Mouse (Mus musculus) stomach, postnatal 0 days (tissue): ENCODE measurements around the gene Dlgap1. TPM values are rescaled to one million over a fixed set of nuclear protein-coding genes. Genes with fewer than 3 reads are reported as not detected.

ENCODE experiments used
- ATAC-seq: fragments of 200-750 bp; cut with Nextera tagmentation; 2 replicates; pipeline ENCODE4 v1.8.0; 2017; ENCODE audit not compliant: low FRiP score, low TSS enrichment
- DNase-seq: peaks from one replicate; pipeline ENCODE4 v3.0.0-alpha.2; 2016; ENCODE audit warnings: low spot score
- H3K27ac ChIP-seq: fragments of 300-500 bp; sonication (generic); replicated peaks from 2 replicates; pipeline ENCODE4 v1.5.1; 2014; ENCODE audit warnings: mild to moderate bottlenecking, control low read depth
- H3K27me3 ChIP-seq: fragments of 300-500 bp; sonication (generic); 2 replicates; pipeline ENCODE4 v1.6.1; 2014; ENCODE audit warnings: low read length; ENCODE audit not compliant: control insufficient read depth, insufficient read depth
- H3K36me3 ChIP-seq: fragments of 300-500 bp; sonication (generic); 2 replicates; pipeline ENCODE4 v1.6.1; 2014; ENCODE audit warnings: low read length, mixed read lengths; ENCODE audit not compliant: control insufficient read depth, insufficient read depth
- H3K4me1 ChIP-seq: fragments of 300-500 bp; sonication (generic); replicated peaks from 2 replicates; pipeline ENCODE4 v1.6.1; 2014; ENCODE audit warnings: antibody characterized with exemption; ENCODE audit not compliant: control insufficient read depth, insufficient read depth
- H3K4me2 ChIP-seq: fragments of 300-500 bp; sonication (generic); replicated peaks from 2 replicates; pipeline ENCODE4 v1.6.1; 2014; ENCODE audit warnings: low read depth, mild to moderate bottlenecking, control low read depth, moderate library complexity
- H3K4me3 ChIP-seq: fragments of 300-500 bp; sonication (generic); 2 replicates; pipeline ENCODE4 v1.5.1; 2014; ENCODE audit warnings: low read depth, low read length, control low read depth
- H3K9ac ChIP-seq: fragments of 300-500 bp; sonication (generic); 2 replicates; pipeline ENCODE4 v1.6.1; 2014; ENCODE audit warnings: mild to moderate bottlenecking, low read length, control low read depth, mixed read lengths
- H3K9me3 ChIP-seq: fragments of 300-500 bp; sonication (generic); 2 replicates; pipeline ENCODE4 v1.6.1; 2016; ENCODE audit warnings: low read length; ENCODE audit not compliant: control insufficient read depth
- CTCF ChIP-seq: IDR thresholded peaks from 2 replicates; pipeline ENCODE4 v1.5.1; 2016; ENCODE audit warnings: antibody characterized with exemption, low read depth, mild to moderate bottlenecking, moderate library complexity
- EP300 ChIP-seq: optimal IDR thresholded peaks from 2 replicates; pipeline ENCODE3; 2016; ENCODE audit warnings: antibody characterized with exemption
- WGBS: fragments of 180-500 bp; shearing (Covaris S2); extraction: QIAGEN DNeasy Blood & Tissue Kit; methylation state at CpG from one replicate; pipeline ENCODE4 v1.1.7; 2014; 5-methylcytosine and 5-hydroxymethylcytosine counted together
- polyA plus RNA-seq: library from polyadenylated mRNA; unstranded; fragments of >200 nt; fragmentation: Nextera tagmentation; extraction: Ambion mirVana; gene quantifications from 2 replicates; pipeline ENCODE4 v1.2.1, GENCODE M21; 2015

Dlgap1 gene
- polyA plus RNA-seq, 1 experiment from 2014 or later = 1.6 TPM

GRCm38 (mm10) chr17:70272125-70272524 is 303.3 kb downstream of the Dlgap1 start:
- H3K36me3 ChIP-seq = no peaks in the 10 kb centered on the region
- H3K9ac ChIP-seq = no peak overlapping the region
- no peak for TF ChIP-seq EP300
- ATAC-seq (no peak), DNase-seq (no peak)
- no peak overlapping the region for H3K4me2 ChIP-seq
- WGBS = 68% methylated on average over 2 of the region's 2 CpGs
- H3K9me3 ChIP-seq = no peaks in the 10 kb centered on the region
- H3K27ac ChIP-seq = no peak overlapping the region
- H3K4me1 ChIP-seq = no peaks in the 10 kb centered on the region
- H3K27me3 ChIP-seq = no peaks in the 10 kb centered on the region
- no peak overlapping the region for H3K4me3 ChIP-seq

- 94% methylated on average over 2 of the region's 2 CpGs for WGBS
- no peaks in the 10 kb centered on the region for H3K9me3 ChIP-seq
- H3K27me3 ChIP-seq = no peaks in the 10 kb centered on the region
- H3K4me3 ChIP-seq = no peak overlapping the region
- TF ChIP-seq EP300 (no peak), CTCF (no peak)
- ATAC-seq (no peak), DNase-seq (no peak)
- no peaks in the 10 kb centered on the region for H3K36me3 ChIP-seq
- no peak overlapping the region for H3K9ac ChIP-seq
- H3K27ac ChIP-seq = no peak overlapping the region
- H3K4me1 ChIP-seq = no peaks in the 10 kb centered on the region
- no peak overlapping the region for H3K4me2 ChIP-seq
Observed at GRCm38 (mm10) chr17:70287708-70288107, 318.8 kb downstream of the Dlgap1 start.

GRCm38 (mm10) chr17:70294106-70294505 is 325.2 kb downstream of the Dlgap1 start:
- 74% methylated on average over 7 of the region's 7 CpGs for WGBS
- Histone ChIP-seq H3K27ac (no peak overlapping the region), H3K9me3 (no peaks in the 10 kb centered on the region), H3K4me3 (no peak overlapping the region), H3K27me3 (no peaks in the 10 kb centered on the region), H3K9ac (no peak overlapping the region), H3K36me3 (no peaks in the 10 kb centered on the region), H3K4me2 (no peak overlapping the region), H3K4me1 (no peaks in the 10 kb centered on the region)
- ATAC-seq (no peak), DNase-seq (no peak)
- no peak for TF ChIP-seq CTCF
- TF ChIP-seq EP300 = no peak

GRCm38 (mm10) chr17:70301941-70302478 is 333.1 kb downstream of the Dlgap1 start:
- Histone ChIP-seq H3K36me3 (no peaks in the 10 kb centered on the region), H3K4me3 (no peak overlapping the region), H3K4me2 (no peak overlapping the region), H3K9ac (no peak overlapping the region), H3K9me3 (no peaks in the 10 kb centered on the region), H3K27ac (no peak overlapping the region), H3K27me3 (no peaks in the 10 kb centered on the region), H3K4me1 (no peaks in the 10 kb centered on the region)
- DNase-seq (no peak), ATAC-seq (no peak)
- 60% methylated on average over 9 of the region's 9 CpGs for WGBS
- TF ChIP-seq CTCF = no peak
- TF ChIP-seq EP300 = no peak

- ATAC-seq (no peak), DNase-seq (no peak)
- Histone ChIP-seq H3K27me3 (no peaks in the 10 kb centered on the region), H3K4me1 (no peaks in the 10 kb centered on the region), H3K4me2 (no peak overlapping the region), H3K9ac (no peak overlapping the region), H3K9me3 (no peaks in the 10 kb centered on the region), H3K36me3 (no peaks in the 10 kb centered on the region), H3K27ac (no peak overlapping the region), H3K4me3 (no peak overlapping the region)
- 76% methylated on average over 2 of the region's 2 CpGs for WGBS
- TF ChIP-seq CTCF = no peak
- TF ChIP-seq EP300 = no peak
Observed at GRCm38 (mm10) chr17:70302656-70303055, 333.8 kb downstream of the Dlgap1 start.

- TF ChIP-seq EP300 = no peak
- no peak for TF ChIP-seq CTCF
- no peaks in the 10 kb centered on the region for H3K36me3 ChIP-seq
Observed at GRCm38 (mm10) chr17:70305021-70305420, 336.1 kb downstream of the Dlgap1 start.

More at GRCm38 (mm10) chr17:70305021-70305420, 336.1 kb downstream of the Dlgap1 start:
- Histone ChIP-seq H3K27ac (no peak overlapping the region), H3K9me3 (no peaks in the 10 kb centered on the region), H3K4me2 (no peak overlapping the region), H3K4me3 (no peak overlapping the region), H3K4me1 (no peaks in the 10 kb centered on the region), H3K27me3 (no peaks in the 10 kb centered on the region), H3K9ac (no peak overlapping the region)
- 69% methylated on average over 5 of the region's 5 CpGs for WGBS
- DNase-seq (no peak), ATAC-seq (no peak)
